Mouse (Mus musculus) CD4-positive, CD25-positive, alpha-beta regulatory T cell, adult 2 months (primary cell): ENCODE results near the gene Rbm38.

Source experiments
- DNase-seq: peaks from one replicate; pipeline ENCODE4 v3.0.0-alpha.2; 2012; ENCODE audit warnings: low read depth, low spot score

Rbm38 gene

DNA sequence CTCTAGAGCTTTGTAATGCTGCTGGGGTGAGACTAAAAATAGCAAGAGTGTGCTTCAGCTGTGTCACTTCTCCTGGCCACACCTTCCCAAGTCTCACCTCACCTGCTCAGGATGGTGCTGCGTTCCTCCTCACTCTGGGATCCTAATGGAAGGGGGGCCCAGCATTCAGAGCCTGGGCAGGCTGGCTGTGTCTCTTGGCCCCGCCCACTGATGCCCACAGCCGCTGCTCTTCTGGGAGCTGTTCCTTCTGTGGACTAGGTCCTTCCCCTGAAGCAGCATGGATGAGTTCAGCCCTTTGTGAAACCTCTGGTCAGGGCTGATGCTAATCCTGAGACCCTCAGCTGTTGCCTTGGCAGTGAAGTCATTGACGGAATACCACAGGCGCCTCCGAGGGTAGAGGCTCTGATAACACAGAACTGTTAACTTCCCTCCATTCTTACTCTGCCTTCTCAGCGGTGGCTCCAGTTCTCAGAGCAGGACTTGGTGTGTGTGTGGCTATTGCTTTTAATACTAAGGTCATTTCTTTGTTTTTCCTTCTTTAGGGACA, 5.5 kb upstream of the Rbm38 start:
- DNase-seq = no peak

GRCm38 (mm10) chr2:173017940-173018339, 2.4 kb upstream of the Rbm38 start:
- peak; percentile 79 for DNase-seq

DNA sequence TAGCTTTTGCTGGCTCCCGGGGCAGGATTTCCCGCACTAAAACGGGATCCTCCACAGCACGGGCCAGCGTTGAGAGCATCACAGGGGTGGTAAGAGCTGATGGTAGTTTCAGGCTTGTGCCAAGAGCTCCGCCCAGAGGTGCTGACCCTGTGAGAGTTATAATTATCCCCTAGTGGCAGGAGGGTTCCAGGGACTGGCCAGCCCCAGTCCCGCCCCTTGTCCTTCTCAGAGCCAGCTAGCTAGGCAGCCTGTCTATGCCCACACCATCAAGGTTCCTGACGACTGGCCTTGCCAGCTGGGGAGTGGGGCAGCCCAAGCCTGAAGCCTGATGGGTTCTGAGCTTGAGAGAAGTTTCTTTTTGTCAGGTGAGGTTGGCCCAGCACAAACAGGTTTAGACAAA, 1.7 kb upstream of the Rbm38 start:
- peak; percentile 26 for DNase-seq

GRCm38 (mm10) chr2:173019322-173019721, 976 bp upstream of the Rbm38 start:
- DNase-seq = peak; percentile 61

DNA sequence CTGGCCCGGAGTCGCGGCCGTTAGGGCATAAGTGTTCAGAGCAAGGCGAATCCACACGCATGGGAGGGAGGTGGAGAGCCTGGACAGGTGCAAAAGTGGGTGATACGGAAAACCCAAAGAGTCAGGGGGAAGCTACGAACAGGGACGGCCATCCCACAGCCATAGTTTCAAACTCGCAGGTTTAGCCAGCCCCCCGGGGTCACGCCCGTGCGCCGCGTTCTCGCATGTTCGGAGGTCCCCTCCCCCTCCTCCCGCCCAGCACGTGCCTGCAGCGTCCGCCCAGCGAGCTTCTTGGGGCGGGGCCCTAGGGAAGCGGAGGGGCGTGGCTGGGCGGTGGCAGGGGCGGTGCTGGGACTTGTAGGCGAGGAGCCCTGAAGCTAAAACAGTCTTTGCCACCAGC, 508 bp upstream of the Rbm38 start:
- peak; percentile 96 for DNase-seq

GRCm38 (mm10) chr2:173021633-173022055, 1.3 kb downstream of the Rbm38 start:
- DNase-seq = peak; percentile 96

GRCm38 (mm10) chr2:173022056-173022681, 1.9 kb downstream of the Rbm38 start:
- peak; percentile 81 for DNase-seq

GRCm38 (mm10) chr2:173022813-173023212, 2.5 kb downstream of the Rbm38 start:
- DNase-seq = peak; percentile 30

DNA sequence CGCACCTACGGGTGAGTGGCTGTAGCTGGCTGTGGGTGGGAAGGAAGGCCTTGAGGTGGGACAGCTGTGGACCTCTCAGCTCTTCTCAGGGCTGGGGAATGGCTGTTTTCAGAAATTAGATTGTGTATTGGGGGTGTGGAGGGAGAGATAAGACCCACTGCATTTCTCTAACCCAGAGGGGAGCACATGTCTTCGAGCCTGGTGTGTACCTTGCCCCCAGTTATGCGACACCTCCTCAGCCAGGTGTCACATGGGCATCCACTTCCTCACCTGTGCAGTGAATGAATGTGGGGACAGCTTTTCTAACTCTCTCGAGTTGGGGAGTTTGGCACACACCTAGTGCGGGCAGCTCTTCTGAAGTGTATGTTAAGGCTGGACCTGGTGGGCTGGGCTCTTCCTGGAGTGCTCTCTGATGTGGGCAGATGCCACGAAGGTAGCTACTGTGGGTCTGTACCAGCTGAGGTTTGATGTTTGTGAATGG, 3.1 kb downstream of the Rbm38 start:
- DNase-seq = peak; percentile 76

DNA sequence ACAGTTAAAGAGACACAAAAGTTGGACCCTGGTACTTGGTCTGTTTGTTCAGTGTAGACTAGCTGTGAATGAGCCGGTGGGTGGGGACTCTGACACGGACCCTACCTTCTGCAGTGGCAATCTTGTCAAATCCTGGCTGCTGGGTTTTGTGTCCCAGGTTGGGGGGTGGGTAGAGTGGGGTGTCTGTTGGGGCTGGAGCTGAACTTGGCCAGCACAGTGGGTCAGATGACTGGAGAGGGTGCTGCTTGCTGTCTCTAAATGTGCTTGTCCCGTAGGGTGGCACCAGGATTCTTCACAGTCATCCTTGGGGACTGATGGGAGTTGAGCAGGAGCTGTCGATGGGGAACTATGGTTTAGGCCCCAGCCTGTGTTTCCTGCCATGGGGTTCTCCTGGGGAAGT, 3.7 kb downstream of the Rbm38 start:
- DNase-seq = no peak

- peak; percentile 43 for DNase-seq
Observed at GRCm38 (mm10) chr2:173024392-173024791, 4.1 kb downstream of the Rbm38 start.

DNA sequence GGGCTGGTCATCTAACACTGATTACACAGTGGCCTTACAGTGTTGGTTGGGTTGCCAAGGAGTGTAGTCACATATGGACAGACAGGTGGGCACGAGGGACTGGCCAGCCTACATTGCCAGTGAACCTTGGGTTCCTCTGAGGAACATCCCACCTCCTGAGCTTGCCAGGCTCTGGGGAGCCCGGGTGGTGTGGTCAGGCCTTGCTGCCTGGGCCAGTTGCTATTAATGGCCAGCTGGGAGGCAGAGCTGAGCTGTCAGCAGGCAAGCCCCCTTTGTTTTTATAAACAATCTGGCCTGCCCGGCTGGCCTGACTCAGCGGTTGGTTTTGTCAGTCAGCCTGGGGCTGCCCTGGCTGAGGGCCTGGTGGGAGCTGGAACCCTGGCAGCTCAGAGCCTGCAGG, 4.6 kb downstream of the Rbm38 start:
- peak; percentile 18 for DNase-seq

GRCm38 (mm10) chr2:173026286-173026685, 6.0 kb downstream of the Rbm38 start:
- DNase-seq = no peak

GRCm38 (mm10) chr2:173026688-173027131, 6.4 kb downstream of the Rbm38 start:
- peak; percentile 90 for DNase-seq

DNA sequence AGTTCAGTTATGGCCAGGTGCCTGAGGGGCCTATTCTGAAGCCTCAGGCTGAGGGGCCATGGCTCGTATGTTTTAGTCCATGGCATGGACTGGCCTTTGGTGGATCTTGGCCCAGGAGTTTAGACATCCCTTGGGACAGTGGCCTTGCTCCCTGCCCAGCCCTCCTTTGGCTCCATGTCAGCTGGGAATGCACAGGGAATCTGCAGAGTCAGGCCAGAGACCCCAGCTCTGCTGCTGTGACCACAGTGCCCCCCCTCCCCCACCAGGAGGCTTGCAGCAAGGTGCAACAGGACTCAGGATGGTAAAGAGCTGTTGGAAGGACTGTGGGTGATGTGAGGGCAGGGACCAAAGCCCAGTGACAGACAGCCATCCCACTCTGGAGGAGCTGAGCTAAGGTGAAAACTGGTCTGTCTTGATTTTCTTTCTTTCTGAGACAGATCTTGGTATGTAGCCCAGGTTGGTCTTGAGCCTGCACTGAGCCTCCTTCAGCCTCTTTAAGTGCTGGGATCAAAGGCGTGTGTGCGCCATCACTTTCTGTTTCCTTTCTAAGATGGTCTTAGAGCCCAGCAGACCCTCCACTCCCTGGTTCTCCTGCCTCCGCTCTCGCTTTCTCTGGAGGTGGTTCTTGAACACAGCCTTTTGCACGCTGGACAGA, 7.0 kb downstream of the Rbm38 start:
- DNase-seq = peak; percentile 44

DNA sequence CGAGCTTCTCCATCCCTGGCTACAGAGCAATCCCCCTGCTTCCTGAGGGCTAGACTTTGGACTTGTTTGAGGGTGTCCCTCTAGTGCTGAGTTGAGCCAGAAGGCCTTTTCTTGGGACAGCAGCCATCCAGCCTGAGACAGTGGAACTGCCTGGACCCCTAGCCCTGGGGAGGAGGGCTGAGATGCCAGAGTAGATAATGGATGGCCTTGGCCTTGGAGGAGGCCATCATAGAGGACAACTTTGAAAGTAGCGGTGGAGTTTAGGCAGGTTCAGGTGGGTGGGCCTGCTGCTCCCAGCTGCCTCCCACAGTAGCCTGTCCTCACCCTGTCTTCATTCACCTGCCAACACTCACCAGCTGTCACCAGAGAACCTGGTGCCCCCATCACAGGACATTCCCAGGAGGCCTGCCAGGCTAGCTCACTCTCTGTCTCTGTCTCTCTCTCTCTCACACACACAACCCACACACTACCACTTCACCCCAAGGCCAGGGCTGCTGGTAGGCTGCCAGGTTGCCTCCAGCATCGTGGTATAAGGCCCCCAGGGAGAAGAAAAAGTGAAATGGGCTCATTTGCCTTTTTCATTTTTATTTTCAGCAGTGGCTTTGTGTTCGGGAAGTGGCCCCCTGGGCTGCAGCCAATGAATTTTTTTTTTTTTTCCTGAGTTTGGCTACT, 7.7 kb downstream of the Rbm38 start:
- peak; percentile 35 for DNase-seq

DNA sequence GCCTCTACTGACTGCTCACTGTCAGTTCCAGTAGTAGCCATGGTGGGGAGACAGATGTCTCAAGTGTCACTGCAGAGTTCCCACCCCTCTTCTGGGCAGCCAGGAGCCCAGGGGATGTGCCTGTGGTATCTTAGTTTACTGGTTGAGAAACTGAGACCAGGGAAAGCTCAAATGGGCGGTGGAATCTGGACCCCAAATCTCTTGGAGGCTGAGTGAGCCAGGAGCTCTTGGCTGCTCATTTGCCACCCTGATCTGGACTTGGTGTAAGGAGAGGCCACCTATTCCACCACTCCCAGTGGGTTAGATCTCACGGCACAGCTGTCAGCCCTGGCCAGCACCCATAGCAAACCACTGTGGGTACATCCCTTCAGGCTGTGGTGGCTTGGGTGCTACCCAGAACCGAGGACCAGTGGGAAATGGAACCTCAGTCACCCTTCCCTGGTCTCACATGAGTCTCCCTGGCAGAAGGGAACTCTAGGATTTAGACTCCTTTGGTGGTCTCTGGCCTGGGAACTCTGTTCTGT, 8.3 kb downstream of the Rbm38 start:
- DNase-seq = peak; percentile 28

DNA sequence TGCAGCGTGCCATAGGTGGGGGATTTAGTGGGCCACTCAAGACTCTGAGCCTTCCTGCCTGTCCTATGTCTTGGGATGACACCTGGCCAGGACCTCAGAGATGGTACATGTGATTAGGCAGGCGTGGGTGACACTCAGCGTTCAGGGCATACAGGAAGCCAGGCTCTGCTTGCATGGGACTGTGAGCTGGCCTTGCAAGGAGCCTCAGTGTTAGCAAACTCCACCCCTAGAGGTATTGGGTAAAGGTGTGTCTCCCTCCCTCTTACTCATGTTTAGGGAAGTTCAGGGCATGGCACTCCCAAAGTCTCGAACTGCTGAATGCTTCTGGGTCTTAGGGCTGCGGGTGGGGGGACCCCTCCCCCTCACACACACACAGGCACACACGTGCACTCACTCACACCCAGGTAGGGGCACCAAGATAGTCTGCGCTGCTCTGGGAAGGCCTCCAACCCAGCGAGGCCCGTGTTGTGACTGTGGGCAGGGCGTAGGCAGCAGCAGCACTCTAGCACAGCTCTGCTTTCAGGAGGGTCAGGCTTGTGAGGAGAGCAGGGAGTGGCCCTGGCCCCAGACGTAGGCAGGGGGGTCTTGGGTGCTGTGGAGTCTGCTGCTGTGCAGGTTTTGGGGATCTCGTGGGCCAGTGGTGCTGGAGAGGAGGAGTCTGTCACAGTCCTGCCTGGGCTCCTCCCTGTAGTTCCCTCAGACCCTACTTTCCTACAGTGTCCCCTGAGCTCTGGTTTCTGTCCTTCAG, 10.5 kb downstream of the Rbm38 start:
- peak; percentile 68 for DNase-seq

- peak; percentile 60 for DNase-seq
Observed at GRCm38 (mm10) chr2:173033531-173033930, 13.2 kb downstream of the Rbm38 start.

GRCm38 (mm10) chr2:173034998-173035397, 14.7 kb downstream of the Rbm38 start:
- DNase-seq = no peak

DNA sequence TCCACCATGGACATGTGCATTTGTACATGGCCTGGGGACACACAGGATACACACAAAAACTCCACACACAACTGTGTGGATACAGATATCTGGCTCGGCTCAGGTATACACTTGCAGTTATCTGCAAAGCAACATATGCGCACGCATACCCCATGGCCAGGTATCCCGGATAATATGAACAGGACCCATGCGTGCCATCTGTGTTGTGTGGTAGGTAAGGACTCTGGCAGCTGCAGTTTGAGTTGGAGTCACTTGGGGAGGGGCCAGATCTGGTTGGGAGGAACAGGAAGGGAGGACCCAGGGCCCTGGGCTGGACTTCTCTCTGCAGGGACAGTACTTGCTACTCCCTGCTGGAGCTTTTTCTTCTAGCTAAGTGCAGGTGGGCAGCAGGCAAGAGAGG, 15.4 kb downstream of the Rbm38 start:
- no peak for DNase-seq
